Mouse (Mus musculus) urinary bladder, postnatal 14 days (tissue): ENCODE results near the gene Arl4c.
A peak's percentile ranks its signal among the peaks of the same experiment; 100 is the strongest.
"Not testable (repeated sequence)": the region's sequence is repeated elsewhere in the genome, so short reads cannot be mapped to it uniquely, and the experiment has no call there.

ENCODE experiments used
- DNase-seq: peaks from one replicate; pipeline ENCODE4 v3.0.0; 2021; ENCODE audit warnings: low spot score

Gene Arl4c

GRCm38 (mm10) chr1:88655473-88656095 is 46.4 kb downstream of the Arl4c start:
- DNase-seq, result no peak

GRCm38 (mm10) chr1:88654521-88655472 is 47.2 kb downstream of the Arl4c start:
- no peak for DNase-seq

- no peak for DNase-seq
Observed at GRCm38 (mm10) chr1:88653614-88654520, 48.2 kb downstream of the Arl4c start.

GRCm38 (mm10) chr1:88652682-88653081 is 49.3 kb downstream of the Arl4c start:
- no peak for DNase-seq

- DNase-seq, result no peak
Observed at GRCm38 (mm10) chr1:88651668-88652067, 50.4 kb downstream of the Arl4c start.

- no peak for DNase-seq
Observed at GRCm38 (mm10) chr1:88648742-88649141, 53.3 kb downstream of the Arl4c start.

GRCm38 (mm10) chr1:88645599-88646119 is 56.4 kb downstream of the Arl4c start:
- peak; percentile 38 for DNase-seq

- DNase-seq, result no peak
Observed at GRCm38 (mm10) chr1:88644417-88644816, 57.6 kb downstream of the Arl4c start.

GRCm38 (mm10) chr1:88643181-88643823 is 58.7 kb downstream of the Arl4c start:
- no peak for DNase-seq

GRCm38 (mm10) chr1:88642735-88643134 is 59.3 kb downstream of the Arl4c start:
- DNase-seq, result no peak

- no peak for DNase-seq
Observed at GRCm38 (mm10) chr1:88641678-88642215, 60.3 kb downstream of the Arl4c start.

- DNase-seq, result no peak
Observed at GRCm38 (mm10) chr1:88641194-88641593, 60.8 kb downstream of the Arl4c start.

GRCm38 (mm10) chr1:88639432-88640281 is 62.4 kb downstream of the Arl4c start:
- no peak for DNase-seq

- peak; percentile 35 for DNase-seq
Observed at GRCm38 (mm10) chr1:88638622-88639021, 63.4 kb downstream of the Arl4c start.

GRCm38 (mm10) chr1:88636579-88637161 is 65.4 kb downstream of the Arl4c start:
- DNase-seq, result not testable (repeated sequence)

- DNase-seq, result no peak
Observed at GRCm38 (mm10) chr1:88635659-88636058, 66.4 kb downstream of the Arl4c start.

GRCm38 (mm10) chr1:88632851-88633250 is 69.2 kb downstream of the Arl4c start:
- DNase-seq, result no peak

GRCm38 (mm10) chr1:88629966-88630488 is 72.0 kb downstream of the Arl4c start:
- DNase-seq, result no peak

- DNase-seq, result no peak
Observed at GRCm38 (mm10) chr1:88625190-88625589, 76.8 kb downstream of the Arl4c start.

GRCm38 (mm10) chr1:88624376-88624775 is 77.6 kb downstream of the Arl4c start:
- DNase-seq, result no peak
